Mouse (Mus musculus): Measurements from ENCODE around the gene Colq.

DNA sequence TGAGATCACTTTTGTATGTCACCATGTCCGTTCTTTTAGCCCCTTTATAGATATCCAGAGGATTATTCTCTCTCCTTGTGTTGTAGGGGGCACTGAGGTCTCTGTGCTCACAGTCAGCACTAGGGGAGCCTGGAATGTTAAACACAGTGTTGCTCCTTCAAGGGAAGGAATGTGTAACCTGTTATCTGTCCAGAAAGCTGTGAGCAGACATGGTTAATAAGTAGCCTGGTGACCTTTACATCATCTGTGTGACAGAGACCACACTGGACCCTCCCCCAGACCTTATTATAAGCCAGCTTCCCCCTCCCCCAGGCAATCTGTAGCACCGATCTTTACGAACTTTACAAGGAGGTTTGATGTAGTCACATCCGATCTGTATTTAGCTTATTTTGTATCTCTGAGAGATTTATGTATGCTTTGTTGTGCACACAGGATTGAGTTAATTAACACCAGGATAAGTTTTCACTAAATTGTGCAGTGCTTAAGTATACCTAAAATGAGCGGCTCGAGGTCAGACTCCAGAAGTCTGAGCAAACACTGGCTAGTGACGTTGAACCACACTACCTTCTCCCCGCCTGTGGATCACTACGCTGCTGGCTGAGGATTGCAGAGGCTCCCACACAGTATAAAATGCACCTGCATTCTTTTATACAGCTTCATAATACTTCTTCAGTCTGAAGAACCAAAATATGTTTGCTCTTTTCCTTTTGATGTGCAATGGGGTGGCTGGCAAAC is 25.5 kb downstream of the Colq start:
- TF ChIP-seq CTCF (IDR thresholded peaks at IDR 0.05; ENCODE audit: insufficient read depth, low read length) (no peak), POLR2A (IDR thresholded peaks at IDR 0.05; ENCODE audit: borderline replicate concordance, extremely low read depth, low read depth, low read length) (no peak)

Data from lung, adult 2 months (tissue).